Mouse (Mus musculus) cortical plate, adult 2 months (tissue): Measurements from ENCODE around the gene Stk36.

Source experiments
- CTCF ChIP-seq: fragments of 200-500 bp; IDR thresholded peaks from 2 replicates; pipeline ENCODE4 v1.5.1; 2011; ENCODE audit warnings: mild to moderate bottlenecking, control low read depth, low read length; ENCODE audit not compliant: insufficient read depth; ENCODE audit errors: extremely low read depth
- POLR2A ChIP-seq: fragments of 200-500 bp; IDR thresholded peaks from 2 replicates; pipeline ENCODE4 v1.6.1; 2011; ENCODE audit warnings: mild to moderate bottlenecking, low read length, control low read depth; ENCODE audit not compliant: insufficient read depth; ENCODE audit errors: extremely low read depth

- TF ChIP-seq CTCF (no peak), POLR2A (no peak)
These were observed 6.8 kb upstream of the Stk36 start for GRCm38 (mm10) chr1:74594434-74594833.
